In genomic region chr4:125852545-125852944, GRCm38 (mm10) we compare ENCODE assay signal across 12 mouse cellular contexts.
DNase-seq lines count a peak whose midpoint lies in the region; ATAC-seq and TF ChIP-seq lines count a peak whose summit lies in the region.
"Had no signal": no experiment of that assay in that cellular context is flagged by ENCODE, and none has a peak within 500 bp of the region (broad histone marks: within the 10 kb centered on the region; RNA-seq: fewer than 3 reads in every experiment).

No protein-coding gene starts in this region.

- no peaks in the 10 kb centered on the region for H3K36me3 ChIP-seq in hindbrain, embryonic 13.5 days
- no peaks in the 10 kb centered on the region for H3K36me3 ChIP-seq in hindbrain, embryonic 12.5 days
- H3K36me3 ChIP-seq in midbrain, postnatal 0 days (ENCODE audit: insufficient read depth, low read length), result no peaks in the 10 kb centered on the region
- H3K36me3 ChIP-seq in midbrain, embryonic 14.5 days (ENCODE audit: control insufficient read depth, insufficient read depth, low read length), result no peaks in the 10 kb centered on the region
- H3K36me3 ChIP-seq: limb, embryonic 12.5 days had no signal

- H3K9me3 ChIP-seq in hindbrain, embryonic 13.5 days, result no peaks in the 10 kb centered on the region
- no peaks in the 10 kb centered on the region for H3K9me3 ChIP-seq in hindbrain, embryonic 12.5 days (replicated peaks)
- H3K9me3 ChIP-seq in midbrain, postnatal 0 days (ENCODE audit: low read length), result no peaks in the 10 kb centered on the region
- no peaks in the 10 kb centered on the region for H3K9me3 ChIP-seq in midbrain, embryonic 14.5 days (ENCODE audit: control insufficient read depth, low read length)
- H3K9me3 ChIP-seq: limb, embryonic 12.5 days had no signal

- WGBS in hindbrain, embryonic 13.5 days, result 62% methylated on average over 4 of the region's 4 CpGs
- WGBS in hindbrain, embryonic 12.5 days, result 66% methylated on average over 4 of the region's 4 CpGs
- WGBS in midbrain, postnatal 0 days, result 55% methylated on average over 4 of the region's 4 CpGs
- WGBS in midbrain, embryonic 14.5 days, result 55% methylated on average over 4 of the region's 4 CpGs

- H3K9ac ChIP-seq in hindbrain, embryonic 13.5 days, result no peak overlapping the region
- no peak overlapping the region for H3K9ac ChIP-seq in hindbrain, embryonic 12.5 days
- H3K9ac ChIP-seq in midbrain, postnatal 0 days (replicated peaks; ENCODE audit: low read length, poor library complexity, severe bottlenecking), result no peak overlapping the region
- no peak overlapping the region for H3K9ac ChIP-seq in midbrain, embryonic 14.5 days (replicated peaks; ENCODE audit: low read length)
- H3K9ac ChIP-seq: limb, embryonic 12.5 days had no signal

- H3K4me2 ChIP-seq in hindbrain, embryonic 13.5 days, result no peak overlapping the region
- H3K4me2 ChIP-seq in hindbrain, embryonic 12.5 days (replicated peaks), result no peak overlapping the region
- no peak overlapping the region for H3K4me2 ChIP-seq in midbrain, postnatal 0 days (ENCODE audit: low read depth, low read length, poor library complexity, severe bottlenecking)
- no peak overlapping the region for H3K4me2 ChIP-seq in midbrain, embryonic 14.5 days (ENCODE audit: low read length)
- H3K4me2 ChIP-seq: limb, embryonic 12.5 days had no signal

- peak; percentile 46; the same call in 1 of the 2 replicates for ATAC-seq in hindbrain, embryonic 13.5 days (ENCODE audit: low FRiP score)
- no peak for ATAC-seq in hindbrain, embryonic 12.5 days (ENCODE audit: low FRiP score)
- no peak for ATAC-seq in midbrain, postnatal 0 days (ENCODE audit: low FRiP score)
- no peak for ATAC-seq in midbrain, embryonic 14.5 days (ENCODE audit: low FRiP score, low TSS enrichment)
- ATAC-seq: Patski had no signal

- peak; percentile 57 for DNase-seq in midbrain, postnatal 0 days (ENCODE audit: low spot score)
- DNase-seq in midbrain, embryonic 14.5 days, result no peak
- peak; percentile 13 to 20 for DNase-seq in left cerebral cortex, adult 9 months (ENCODE audit: low spot score in 2 of 2)
- no peak for DNase-seq in embryo, embryonic 10 days (ENCODE audit: low spot score)
- no peak for DNase-seq in gastrocnemius, postnatal 4 days (ENCODE audit: low spot score in 2 of 2)
- DNase-seq: gastrocnemius, postnatal 10 days; kidney, postnatal 10 days; lung, postnatal 4 days had no signal

- no peaks in the 10 kb centered on the region for H3K27me3 ChIP-seq in hindbrain, embryonic 13.5 days
- H3K27me3 ChIP-seq in hindbrain, embryonic 12.5 days, result no peaks in the 10 kb centered on the region
- no peaks in the 10 kb centered on the region for H3K27me3 ChIP-seq in midbrain, postnatal 0 days (ENCODE audit: insufficient read depth, low read length)
- H3K27me3 ChIP-seq in midbrain, embryonic 14.5 days (ENCODE audit: control insufficient read depth, insufficient read depth, low read length), result no peaks in the 10 kb centered on the region
- H3K27me3 ChIP-seq: Patski had no signal

- H3K4me1 ChIP-seq in hindbrain, embryonic 13.5 days (replicated peaks), result peaks cover 34% of the 10 kb centered on the region
- peaks cover 24% of the 10 kb centered on the region for H3K4me1 ChIP-seq in hindbrain, embryonic 12.5 days
- no peaks in the 10 kb centered on the region for H3K4me1 ChIP-seq in midbrain, postnatal 0 days (ENCODE audit: insufficient read depth, low read length)
- peaks cover 12% of the 10 kb centered on the region; the same call in 1 of the 2 replicates for H3K4me1 ChIP-seq in midbrain, embryonic 14.5 days (ENCODE audit: control insufficient read depth, insufficient read depth, low read length)

- no peak overlapping the region for H3K4me3 ChIP-seq in hindbrain, embryonic 13.5 days
- H3K4me3 ChIP-seq in hindbrain, embryonic 12.5 days, result no peak overlapping the region
- no peak overlapping the region for H3K4me3 ChIP-seq in midbrain, postnatal 0 days (ENCODE audit: low read depth, low read length)
- H3K4me3 ChIP-seq in midbrain, embryonic 14.5 days (replicated peaks; ENCODE audit: low read depth, low read length), result no peak overlapping the region
- H3K4me3 ChIP-seq: limb, embryonic 12.5 days had no signal

- no peak overlapping the region for H3K27ac ChIP-seq in hindbrain, embryonic 13.5 days
- no peak overlapping the region for H3K27ac ChIP-seq in hindbrain, embryonic 12.5 days
- no peak overlapping the region for H3K27ac ChIP-seq in midbrain, postnatal 0 days (ENCODE audit: low read depth, low read length)
- H3K27ac ChIP-seq in midbrain, embryonic 14.5 days (replicated peaks; ENCODE audit: low read depth, low read length), result no peak overlapping the region
- H3K27ac ChIP-seq: limb, embryonic 12.5 days had no signal

- TF ChIP-seq CTCF in midbrain, postnatal 0 days (IDR thresholded peaks at IDR 0.05), result 0 out of 2 replicates have a peak, but pooled peaks have one; percentile 4

Comparison
In these comparisons a context has a peak if more than half of its experiments do, and no peak if none do; other contexts are left out.
1. DNase-seq: peak in midbrain, postnatal 0 days (single experiment) and left cerebral cortex, adult 9 months (2 of 2); none in midbrain, embryonic 14.5 days (single experiment), embryo, embryonic 10 days (single experiment) and gastrocnemius, postnatal 4 days (0 of 2).